Mouse (Mus musculus): ENCODE results near the gene Cdh26.

DNA sequence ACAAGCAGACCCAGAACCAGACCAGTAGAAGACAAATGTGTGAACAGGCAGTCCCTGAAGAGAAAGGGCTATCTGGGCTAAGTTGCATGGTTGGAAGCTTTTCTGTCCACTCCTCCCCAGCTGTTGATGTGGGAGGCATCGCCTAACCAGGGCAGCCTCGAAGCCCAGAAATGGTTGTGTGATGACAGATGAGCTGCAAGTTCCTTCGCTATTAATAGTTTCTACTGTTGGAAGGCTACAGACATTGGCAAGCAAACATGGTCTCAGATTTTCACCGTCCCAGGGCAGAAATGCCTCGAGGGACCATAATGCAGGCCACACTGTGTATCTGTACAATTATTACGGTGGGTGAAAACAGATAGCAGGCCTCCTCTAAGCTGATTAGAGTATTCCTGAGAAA, 17.7 kb upstream of the Cdh26 start:
- TF ChIP-seq CTCF (IDR thresholded peaks at IDR 0.05 in 2 of 3, conservative IDR thresholded peaks at IDR 0.05 in 1 of 3; ENCODE audit: control insufficient read depth in 1 of 3, insufficient read depth in 1 of 3, low read depth in 2 of 3, low read length in 3 of 3, poor library complexity in 1 of 3, severe bottlenecking in 1 of 3) = no peak
- TF ChIP-seq MEF2A (IDR thresholded peaks at IDR 0.05; ENCODE audit: extremely low read depth, insufficient replicate concordance, low read depth, low read length, poor library complexity, severe bottlenecking) = no peak
- no peak for TF ChIP-seq EP300 (IDR thresholded peaks at IDR 0.05; ENCODE audit: low read depth in 1 of 2, low read length in 2 of 2)
- TF ChIP-seq E2F4 (IDR thresholded peaks at IDR 0.05; ENCODE audit: borderline replicate concordance, low read depth, low read length) = no peak
- no peak for TF ChIP-seq POLR2A (IDR thresholded peaks at IDR 0.05; ENCODE audit: control insufficient read depth in 1 of 2, insufficient read depth in 1 of 2, low read depth in 1 of 2, low read length in 2 of 2, poor library complexity in 1 of 2)
- TF ChIP-seq NELFE (IDR thresholded peaks at IDR 0.05; ENCODE audit: low read depth, low read length) = no peak
- TF ChIP-seq ZNF384 (IDR thresholded peaks at IDR 0.05; ENCODE audit: low read depth, low read length) = no peak
- no peak for TF ChIP-seq ETS1 (IDR thresholded peaks at IDR 0.05; ENCODE audit: low read depth, low read length)
- no peak for TF ChIP-seq ZC3H11A (IDR thresholded peaks at IDR 0.05; ENCODE audit: low read depth, low read length)
- no peak for TF ChIP-seq KAT2A (conservative IDR thresholded peaks at IDR 0.05; ENCODE audit: low read depth, low read length)
- TF ChIP-seq MAFK (IDR thresholded peaks at IDR 0.05; ENCODE audit: borderline replicate concordance, low read depth, low read length) = no peak
- TF ChIP-seq GATA1 (IDR thresholded peaks at IDR 0.05; ENCODE audit: low read depth, low read length) = no peak

All from MEL (cell line).